Mouse (Mus musculus) C2C12 (cell line): ENCODE data around the gene Ppp1cc. TPM values are rescaled to one million over a fixed set of nuclear protein-coding genes. Genes with fewer than 3 reads are reported as not detected.

Source experiments
- H3K27me3 ChIP-seq: one replicate; pipeline ENCODE4 v1.6.1; 2011; ENCODE audit not compliant: control insufficient read depth, insufficient read depth, insufficient read length
- H3K36me3 ChIP-seq: one replicate; pipeline ENCODE4 v1.6.1; 2011; ENCODE audit not compliant: control insufficient read depth, insufficient read depth
- H3K4me3 ChIP-seq: one replicate; pipeline ENCODE4 v1.5.1; 2011; ENCODE audit warnings: mild to moderate bottlenecking, control low read depth; ENCODE audit not compliant: poor library complexity, insufficient read depth, severe bottlenecking
- H3K79me2 ChIP-seq: one replicate; pipeline ENCODE4 v1.6.1; 2011; ENCODE audit not compliant: control insufficient read depth, insufficient read depth
- H3K79me3 ChIP-seq: one replicate; pipeline ENCODE4 v1.6.1; 2011; ENCODE audit warnings: low read depth, control low read depth
- H3ac ChIP-seq: one replicate; pipeline ENCODE3; 2011; ENCODE audit warnings: low read depth; ENCODE audit not compliant: control insufficient read depth, insufficient read length
- CEBPB ChIP-seq: IDR thresholded peaks from one replicate; pipeline ENCODE4 v1.6.1; 2011; ENCODE audit warnings: low read depth, mild to moderate bottlenecking, control low read depth, moderate library complexity
- CTCF ChIP-seq: IDR thresholded peaks from one replicate; pipeline ENCODE4 v1.5.1; 2011; ENCODE audit not compliant: control insufficient read depth, insufficient read depth, insufficient read length
- FOSL1 ChIP-seq: IDR thresholded peaks from one replicate; pipeline ENCODE4 v1.8.0; 2011; ENCODE audit warnings: mild to moderate bottlenecking, low read length; ENCODE audit not compliant: poor library complexity, insufficient read depth, severe bottlenecking
- MAX ChIP-seq: IDR thresholded peaks from one replicate; pipeline ENCODE4 v1.6.1; 2011; ENCODE audit warnings: mild to moderate bottlenecking, control low read depth
- MYOD1 ChIP-seq: IDR thresholded peaks from one replicate; pipeline ENCODE4 v1.6.1; 2011; ENCODE audit warnings: low read depth; ENCODE audit not compliant: control insufficient read depth, insufficient read length
- MYOG ChIP-seq: IDR thresholded peaks from one replicate; pipeline ENCODE4 v1.6.1; 2011; ENCODE audit not compliant: control insufficient read depth, insufficient read length; ENCODE audit errors: extremely low read depth
- USF1 ChIP-seq: IDR thresholded peaks from one replicate; pipeline ENCODE4 v1.6.1; 2011; ENCODE audit warnings: low read depth, mild to moderate bottlenecking, control low read depth, moderate library complexity
- polyA plus RNA-seq: library from polyadenylated mRNA; unstranded; fragments of >200 nt; fragmentation: generic; extraction: Trizol; gene quantifications from one replicate; pipeline ENCODE4 v1.2.1, GENCODE M21; 2012; ENCODE audit warnings: missing spikeins

The Ppp1cc gene
- polyA plus RNA-seq, 1 experiment, result 183 TPM

DNA sequence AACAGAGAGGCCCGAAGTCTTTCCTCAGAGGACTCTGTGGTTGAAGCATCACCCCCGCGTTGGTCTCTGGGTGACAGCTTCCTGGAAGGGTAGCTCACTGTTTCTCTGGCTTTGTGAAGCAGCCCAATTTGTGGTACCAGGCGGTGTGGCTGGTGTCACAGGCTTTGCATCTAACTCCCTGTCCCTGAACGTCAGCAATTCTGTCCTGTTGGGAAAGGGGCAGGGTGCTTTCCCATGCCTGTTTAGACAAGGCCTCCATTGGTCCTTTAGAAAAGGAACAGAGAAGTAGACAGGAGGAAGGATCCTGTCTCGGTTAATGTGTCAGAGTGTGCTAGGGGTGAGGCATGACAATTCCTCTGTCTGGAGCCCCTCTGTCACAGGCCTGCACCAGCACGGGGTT, 60.9 kb downstream of the Ppp1cc start:
- TF ChIP-seq MYOG (no peak), MYOD1 (no peak), USF1 (no peak), CEBPB (no peak), MAX (no peak), FOSL1 (no peak), CTCF (no peak)
- Histone ChIP-seq H3K36me3 (no peaks in the 10 kb centered on the region), H3K4me3 (no peak overlapping the region), H3K79me2 (no peaks in the 10 kb centered on the region), H3ac (no peak overlapping the region), H3K79me3 (no peaks in the 10 kb centered on the region), H3K27me3 (peaks cover 47% of the 10 kb centered on the region)

DNA sequence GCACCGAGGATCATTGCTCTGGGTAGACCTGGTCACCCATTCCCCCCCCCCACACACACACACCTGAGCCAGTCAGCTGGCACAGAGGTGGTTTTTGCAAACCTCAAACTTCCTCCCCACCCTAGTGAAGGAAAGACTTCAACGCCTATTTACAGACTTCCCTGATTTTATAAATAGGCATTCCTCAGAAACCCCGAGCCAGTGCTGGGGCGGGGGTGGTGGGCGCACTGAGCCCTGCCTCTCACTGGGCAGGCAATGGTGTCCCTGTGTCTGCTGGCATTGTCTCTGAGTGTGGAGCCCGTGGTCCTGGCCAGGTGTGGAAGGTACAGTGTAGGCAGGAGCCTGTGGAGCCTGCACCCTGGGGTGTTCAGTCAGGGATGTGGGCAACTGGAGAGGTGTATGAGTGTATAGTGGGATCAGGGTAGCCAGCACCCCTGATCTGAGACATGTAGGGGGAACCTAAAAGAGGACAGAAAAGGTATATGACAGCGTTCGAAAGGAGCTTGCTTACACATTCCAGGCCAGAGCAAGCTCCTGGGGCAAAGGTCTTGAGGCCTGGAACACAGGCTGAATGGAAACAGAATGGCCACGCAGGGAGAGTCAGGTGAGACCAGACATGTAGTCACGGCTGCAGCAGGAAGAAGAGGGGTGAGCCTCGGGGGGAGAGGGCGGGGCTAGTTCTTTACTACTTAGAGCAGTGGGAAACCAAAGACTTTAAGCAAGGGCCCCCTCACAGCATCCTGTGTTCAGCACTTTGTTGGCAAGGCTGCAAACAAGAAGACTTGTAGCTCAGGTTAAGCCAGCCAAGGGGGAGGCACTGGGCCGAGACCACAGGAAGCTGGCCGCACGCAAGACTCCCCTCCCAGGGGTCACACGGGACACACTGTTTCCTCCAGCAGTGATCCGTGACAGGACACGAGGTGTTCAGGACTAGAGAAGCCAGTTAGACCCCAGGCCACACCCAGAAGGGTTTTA, 61.9 kb downstream of the Ppp1cc start:
- H3K27me3 ChIP-seq, result peaks cover 50% of the 10 kb centered on the region

GRCm38 (mm10) chr5:122221085-122221484, 63.0 kb downstream of the Ppp1cc start:
- Histone ChIP-seq H3K79me2 (no peaks in the 10 kb centered on the region), H3ac (no peak overlapping the region), H3K27me3 (peaks cover 57% of the 10 kb centered on the region), H3K4me3 (no peak overlapping the region), H3K79me3 (no peaks in the 10 kb centered on the region), H3K36me3 (no peaks in the 10 kb centered on the region)
- TF ChIP-seq MYOG (no peak), USF1 (no peak), CTCF (no peak), MAX (no peak), MYOD1 (no peak), FOSL1 (no peak), CEBPB (no peak)

More for the DNA sequence above, 61.9 kb downstream of the Ppp1cc start:
- H3K79me2 ChIP-seq, result no peaks in the 10 kb centered on the region
- TF ChIP-seq FOSL1 (no peak), MYOG (no peak)
- no peaks in the 10 kb centered on the region for H3K36me3 ChIP-seq
- H3K79me3 ChIP-seq, result no peaks in the 10 kb centered on the region
- no peak overlapping the region for H3ac ChIP-seq
- no peak overlapping the region for H3K4me3 ChIP-seq

- TF ChIP-seq USF1, result no peak
- no peak for TF ChIP-seq MAX
- no peak for TF ChIP-seq CEBPB
- no peak for TF ChIP-seq MYOG
- no peak for TF ChIP-seq CTCF
- no peak for TF ChIP-seq FOSL1
- TF ChIP-seq MYOD1, result no peak
- Histone ChIP-seq H3K4me3 (no peak overlapping the region), H3K36me3 (no peaks in the 10 kb centered on the region), H3K79me3 (no peaks in the 10 kb centered on the region), H3K79me2 (no peaks in the 10 kb centered on the region), H3ac (no peak overlapping the region), H3K27me3 (peaks cover 38% of the 10 kb centered on the region)
Observed at GRCm38 (mm10) chr5:122224291-122224690, 66.2 kb downstream of the Ppp1cc start.

Other genes with a start within 250 kb of the Ppp1cc start
- 0.08 TPM for gene Cux2, start 108.2 kb upstream of the Ppp1cc start, polyA plus RNA-seq
- not detected for gene Myl2, start 57.3 kb upstream of the Ppp1cc start, polyA plus RNA-seq
- gene Ccdc63, start 17.5 kb upstream of the Ppp1cc start, polyA plus RNA-seq, result not detected
- 0.02 TPM for gene Hvcn1, start 48.5 kb downstream of the Ppp1cc start, polyA plus RNA-seq
- gene Tctn1, start 106.2 kb downstream of the Ppp1cc start, polyA plus RNA-seq, result 2.6 TPM
- gene Pptc7, start 126.1 kb downstream of the Ppp1cc start, polyA plus RNA-seq, result 6.3 TPM
- gene Rad9b, start 196.0 kb downstream of the Ppp1cc start, polyA plus RNA-seq, result 0.73 TPM
- 148 TPM for gene Vps29, start 196.1 kb downstream of the Ppp1cc start, polyA plus RNA-seq
- gene Gpn3, start 213.6 kb downstream of the Ppp1cc start, polyA plus RNA-seq, result 35.9 TPM
- 49.5 TPM for gene Fam216a, start 214.1 kb downstream of the Ppp1cc start, polyA plus RNA-seq
- 185 TPM for gene Arpc3, start 233.6 kb downstream of the Ppp1cc start, polyA plus RNA-seq